Mouse (Mus musculus) bone marrow macrophage, adult 2 months (primary cell): Measurements from ENCODE around the gene Csf2ra.
"Not testable (repeated sequence)": the region's sequence is repeated elsewhere in the genome, so short reads cannot be mapped to it uniquely, and the experiment has no call there.

ENCODE experiments used
- CTCF ChIP-seq: IDR thresholded peaks from 2 replicates; pipeline ENCODE4 v1.5.1; 2012; ENCODE audit warnings: low read depth, mild to moderate bottlenecking, low read length, moderate library complexity
- POLR2A ChIP-seq: IDR thresholded peaks from 2 replicates; pipeline ENCODE4 v1.6.1; 2012; ENCODE audit warnings: mild to moderate bottlenecking, low read depth, low read length, borderline replicate concordance

GRCm38 (mm10) chr19:61183590-61183989 is 44.6 kb downstream of the Csf2ra start, which contains the start of gene Gm6020:
- not testable (repeated sequence) for TF ChIP-seq POLR2A, CTCF
